Mouse (Mus musculus) natural killer cell, adult 2 months (primary cell): ENCODE measurements at regions not wholly inside any gene's neighbourhood (a gene's known extent, or its start where the extent isn't known, plus 50 kb on each side); places are given as distances from the start of the nearest gene placed in this dataset.
"Not testable (repeated sequence)": the region's sequence is repeated elsewhere in the genome, so short reads cannot be mapped to it uniquely, and the experiment has no call there.

ENCODE experiments used
- DNase-seq, 2 experiments: peaks; one replicate each; pipeline ENCODE4 v3.0.0; 2022; ENCODE audit warnings: low spot score in 2 of 2

DNA sequence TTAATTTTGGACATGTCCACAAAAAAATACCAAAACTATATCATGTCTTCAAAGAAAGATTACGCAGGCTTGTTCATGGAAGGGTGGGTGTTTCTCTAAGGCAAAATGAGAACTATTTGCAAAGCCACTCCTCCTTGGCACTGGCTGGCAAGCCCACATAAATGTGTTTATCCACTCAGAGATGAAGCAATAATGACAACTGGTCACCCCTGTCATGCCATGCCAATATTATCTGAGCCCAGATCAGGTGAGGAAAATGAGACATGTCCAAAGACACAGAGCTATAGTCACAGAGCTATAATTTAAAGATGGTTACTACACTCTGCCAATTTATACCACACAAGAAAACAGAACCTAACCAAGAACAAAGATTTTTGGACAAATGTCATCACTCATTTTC is 227.0 kb upstream of the Zfp703 start:
- no peak for DNase-seq

DNA sequence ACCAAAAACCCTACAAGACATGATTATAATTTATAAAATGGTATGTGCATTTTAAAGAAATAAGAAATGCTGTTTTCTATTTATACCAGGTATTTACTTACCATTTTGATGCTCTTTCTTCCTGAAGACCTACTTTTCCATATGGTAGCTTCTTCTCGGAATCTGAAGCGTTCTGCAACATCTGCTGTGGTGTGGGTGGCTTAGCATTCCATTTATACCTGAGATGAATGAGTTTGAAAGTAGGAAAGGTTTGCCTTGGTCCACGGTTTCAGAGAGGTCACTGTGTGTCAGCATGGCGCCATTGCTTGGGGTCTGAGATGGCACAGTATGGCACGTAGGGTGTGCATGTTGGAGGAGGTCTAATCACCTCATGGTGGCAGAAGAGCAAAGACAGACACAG is 225.5 kb upstream of the Zfp703 start:
- no peak for DNase-seq

GRCm38 (mm10) chr8:26756452-26756851 is 220.7 kb upstream of the Zfp703 start:
- DNase-seq: no peak

DNA sequence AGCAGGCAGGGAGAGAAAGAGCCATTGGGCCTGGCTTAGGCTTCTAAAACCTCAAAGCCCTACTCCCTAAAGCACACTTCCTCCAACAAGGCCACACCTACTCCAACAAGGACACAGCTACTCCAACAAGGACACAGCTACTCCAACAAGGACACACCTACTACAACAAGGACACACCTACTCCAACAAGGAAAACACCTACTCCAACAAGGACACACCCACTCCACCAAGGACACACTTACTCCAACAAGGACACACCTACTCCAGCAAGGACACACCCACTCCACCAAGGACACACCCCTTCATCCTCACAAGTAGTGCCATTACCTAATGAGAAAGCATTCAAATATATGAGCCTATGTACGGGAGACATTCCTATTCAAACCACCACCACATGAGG is 216.4 kb upstream of the Zfp703 start:
- DNase-seq: no peak

GRCm38 (mm10) chr8:26762942-26763778 is 214.0 kb upstream of the Zfp703 start:
- DNase-seq: no peak

DNA sequence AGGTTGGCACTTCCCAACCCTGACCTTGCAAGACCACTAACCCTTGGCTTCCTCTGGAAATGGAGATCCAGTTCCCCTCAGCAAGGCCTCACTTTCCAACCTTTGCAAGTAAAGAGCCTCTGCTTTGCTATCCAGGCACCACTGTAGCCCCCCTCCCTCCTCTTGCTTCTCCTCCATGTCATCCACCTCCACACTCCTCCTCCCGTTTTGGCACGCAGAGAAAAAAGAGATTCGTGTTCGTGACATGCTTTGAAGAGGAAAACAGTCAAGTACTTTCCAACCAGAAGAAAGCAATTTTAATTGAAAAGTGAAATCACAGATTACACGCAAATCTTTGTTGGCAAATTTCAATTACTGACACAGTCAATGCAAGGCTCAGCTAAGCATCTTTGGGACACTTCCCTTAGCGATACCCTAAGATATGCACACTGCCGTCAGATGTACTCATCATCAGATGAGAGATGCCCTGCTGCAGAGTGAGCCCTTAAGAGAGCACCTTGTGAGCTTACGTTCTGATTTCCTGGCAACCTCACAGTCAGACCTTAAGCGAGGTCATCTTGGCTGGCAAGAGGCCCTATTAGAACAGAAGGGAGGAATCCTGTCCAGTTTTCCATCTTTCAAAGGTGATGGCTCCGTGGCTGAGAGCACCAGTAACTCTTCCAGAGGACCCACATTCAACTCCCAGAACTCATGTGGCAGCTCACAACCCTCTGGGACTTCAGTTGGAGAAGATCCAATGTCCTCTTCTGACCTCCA is 208.5 kb upstream of the Zfp703 start:
- DNase-seq: no peak

DNA sequence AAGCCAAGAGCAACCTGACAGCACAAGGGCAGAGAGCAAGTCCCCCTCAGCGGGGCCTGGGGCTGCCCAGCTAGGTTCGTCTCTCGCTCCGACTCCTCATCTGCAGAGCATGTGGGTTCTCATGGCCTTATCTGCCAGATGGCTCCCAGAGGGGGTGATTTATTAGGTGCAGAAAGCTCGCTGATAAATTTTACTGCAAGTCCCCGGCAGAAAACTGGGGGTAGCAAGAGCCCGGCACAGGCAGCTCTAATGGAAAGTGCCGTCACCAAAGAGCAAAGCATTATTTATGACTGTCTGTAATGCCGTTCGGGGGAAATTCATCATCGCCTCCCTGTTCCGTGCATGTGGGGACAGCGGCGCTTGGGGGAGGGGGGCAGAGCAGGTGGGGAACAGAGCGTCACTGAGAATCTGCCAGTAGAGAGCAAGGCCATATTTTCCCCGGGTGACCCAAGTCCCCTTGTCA is 206.7 kb upstream of the Zfp703 start:
- no peak for DNase-seq

DNA sequence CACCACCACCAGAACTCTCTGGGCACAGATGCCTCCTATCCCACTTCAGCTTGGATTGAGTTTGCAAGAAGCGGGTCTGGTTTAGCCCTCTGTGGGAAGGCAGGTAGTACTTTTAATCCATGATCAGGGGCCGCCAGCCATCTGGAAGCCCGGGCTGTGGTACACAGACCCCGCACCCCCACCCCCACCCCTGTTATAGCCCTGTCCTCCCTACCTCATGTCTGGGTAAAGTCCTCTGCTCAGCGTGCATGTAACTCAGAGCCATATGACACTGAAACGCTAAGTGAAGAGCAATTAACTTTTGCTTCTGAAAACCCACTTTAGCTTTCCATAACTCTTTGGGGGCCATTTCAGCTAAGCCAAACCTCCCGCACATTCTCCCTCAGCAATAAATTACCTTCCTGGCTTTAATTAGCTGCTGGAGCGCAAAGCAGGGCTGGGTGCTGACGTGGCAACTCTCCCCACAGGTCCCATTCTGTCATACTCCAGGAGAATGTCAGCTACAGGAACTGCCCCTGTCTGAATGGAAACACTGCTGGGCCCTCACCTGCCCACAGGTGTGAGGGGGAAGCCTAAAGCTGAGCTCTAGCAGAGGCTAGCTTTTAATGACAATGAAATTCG is 198.1 kb upstream of the Zfp703 start:
- DNase-seq: no peak

DNA sequence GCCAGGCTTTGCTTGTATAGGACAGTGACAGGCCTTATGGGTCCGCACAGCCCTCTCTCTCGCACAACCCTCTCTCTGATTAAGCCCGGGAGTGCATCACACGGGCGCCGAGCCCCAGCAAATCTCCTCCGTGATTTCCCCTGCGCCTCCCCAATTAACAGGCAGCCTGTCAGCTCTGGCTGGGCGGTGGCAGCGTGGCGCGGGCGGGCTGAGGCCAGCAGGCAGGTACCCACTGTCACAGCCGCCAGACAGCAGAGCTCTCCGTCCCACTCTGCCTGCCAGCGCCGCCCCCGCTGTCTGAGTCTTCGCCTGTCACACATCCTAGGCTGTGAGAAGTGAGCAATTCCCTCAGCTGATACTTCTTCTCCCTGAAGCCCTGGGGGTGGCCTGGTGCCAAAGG is 196.6 kb upstream of the Zfp703 start:
- no peak for DNase-seq

DNA sequence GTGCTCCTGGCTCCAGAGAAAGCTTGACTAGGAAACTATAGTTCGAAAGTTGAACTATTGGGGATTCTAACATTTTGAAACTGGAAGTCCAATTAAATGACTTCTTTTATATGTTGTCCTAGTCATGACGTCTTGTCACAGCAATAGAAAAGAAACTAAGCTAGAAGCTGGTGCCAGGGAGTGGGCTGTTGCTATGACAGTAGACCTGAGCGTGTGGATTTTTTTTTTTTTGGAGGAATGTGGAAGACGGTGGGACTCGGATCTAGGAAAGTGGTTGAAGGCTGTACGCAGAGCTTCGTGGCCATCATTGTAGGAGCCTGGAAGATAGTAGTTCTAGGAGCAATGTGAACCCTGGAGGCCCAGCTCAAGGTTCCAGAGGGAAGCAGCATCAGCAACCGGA is 194.2 kb upstream of the Zfp703 start:
- DNase-seq: not testable (repeated sequence)

DNA sequence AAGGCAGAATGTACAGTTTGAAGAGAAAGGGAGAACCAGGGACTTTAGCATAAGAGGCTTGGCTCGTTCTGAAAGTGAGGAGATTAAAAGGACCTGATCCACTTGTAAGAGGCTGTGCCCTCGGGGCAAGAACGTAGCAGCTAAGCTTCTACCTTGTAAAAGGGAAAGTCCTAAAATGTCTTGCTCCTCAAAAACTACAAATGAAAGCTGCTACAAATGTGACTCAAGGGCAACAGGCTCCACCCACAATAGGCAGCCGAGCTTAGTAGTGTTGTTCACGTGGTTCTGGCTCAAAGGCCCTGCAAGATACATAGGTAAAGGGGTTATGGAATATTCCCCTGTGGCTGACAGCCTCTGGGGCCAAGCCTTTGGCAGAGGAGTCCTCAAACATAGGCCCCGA is 192.7 kb upstream of the Zfp703 start:
- DNase-seq: no peak

- no peak for DNase-seq
Measured at GRCm38 (mm10) chr8:26791795-26792194, 185.3 kb upstream of the Zfp703 start.

GRCm38 (mm10) chr8:26793606-26794292 is 183.4 kb upstream of the Zfp703 start:
- DNase-seq: no peak

GRCm38 (mm10) chr8:26794411-26794810 is 182.7 kb upstream of the Zfp703 start:
- no peak for DNase-seq

DNA sequence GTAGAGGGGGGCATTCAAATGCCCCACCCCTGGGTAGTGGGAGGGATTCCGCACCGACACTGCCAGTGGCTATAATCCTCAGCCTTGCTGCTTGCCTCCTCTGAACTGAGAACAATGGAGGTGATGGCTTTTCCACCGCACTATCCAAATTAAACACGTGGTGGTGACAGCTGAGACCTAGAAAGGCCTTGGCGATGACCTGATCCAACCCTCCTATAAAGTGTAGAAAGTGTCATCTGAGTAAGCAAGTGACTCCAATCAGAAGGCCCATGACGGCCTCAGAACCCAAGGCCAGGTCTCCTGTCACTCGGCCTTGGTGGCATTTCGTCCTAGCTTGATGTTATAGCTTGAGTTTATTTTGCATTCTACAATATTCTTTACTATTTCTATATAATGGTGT is 181.5 kb upstream of the Zfp703 start:
- DNase-seq: no peak

DNA sequence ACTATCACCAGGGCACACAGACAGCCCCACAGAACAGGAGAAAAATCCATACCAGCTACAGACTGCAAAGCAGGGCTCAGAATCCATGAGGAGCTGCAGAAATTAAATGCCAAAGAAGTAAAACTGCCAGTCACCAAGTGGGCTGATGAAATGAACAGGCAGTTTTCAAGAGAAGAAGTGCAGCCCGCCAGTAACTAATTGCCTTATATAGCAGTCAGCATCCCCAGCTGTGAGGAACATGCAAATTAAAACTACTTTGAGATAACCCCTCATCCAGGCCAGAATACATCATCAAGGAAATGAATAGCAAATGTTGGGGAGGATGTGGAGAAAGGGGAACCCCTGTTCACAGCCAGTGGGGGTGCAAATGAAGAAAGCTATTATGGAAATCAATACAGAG is 177.3 kb upstream of the Zfp703 start:
- DNase-seq: no peak

DNA sequence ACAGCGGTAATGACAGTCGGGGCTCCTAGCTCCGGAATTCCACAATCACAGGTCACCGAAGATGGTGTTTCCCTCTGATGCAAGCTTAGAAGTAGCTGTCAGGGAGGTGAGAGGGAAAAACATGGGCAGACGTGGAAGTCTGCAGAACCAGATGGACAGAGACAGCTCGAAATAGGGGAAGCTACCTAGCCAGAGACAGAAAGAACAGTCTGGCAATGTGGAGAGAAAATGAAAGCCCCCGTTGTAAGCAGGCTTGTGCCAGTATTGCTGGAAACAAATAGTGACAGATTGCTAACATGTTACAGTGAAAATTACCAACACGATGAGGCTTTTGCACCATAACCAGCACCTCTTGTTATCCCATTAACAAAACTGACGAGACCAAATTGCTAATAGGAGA is 173.0 kb upstream of the Zfp703 start:
- no peak for DNase-seq

DNA sequence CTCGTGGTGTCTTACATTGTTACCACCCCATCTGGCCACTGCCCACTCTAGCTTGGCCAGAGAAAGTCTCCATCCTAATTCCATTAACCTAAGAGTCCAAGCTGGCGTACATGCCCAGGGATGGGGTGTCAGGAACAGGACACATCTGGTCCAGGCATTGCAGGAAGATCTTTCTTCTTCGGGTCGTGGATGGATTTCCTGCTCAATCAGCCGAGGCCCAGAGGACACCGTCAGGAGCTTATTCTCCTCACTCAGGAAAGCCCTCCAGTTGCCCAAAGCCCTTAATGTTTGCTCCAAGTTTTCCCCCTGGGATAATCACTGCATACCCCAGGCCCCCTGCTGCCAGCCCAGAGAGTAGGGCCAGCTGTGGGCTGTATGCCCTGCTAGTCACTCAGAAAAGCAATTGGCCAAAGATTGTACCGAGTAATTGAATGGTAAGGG is 172.2 kb upstream of the Zfp703 start:
- DNase-seq: no peak

- DNase-seq: no peak
Measured at GRCm38 (mm10) chr8:26805371-26805821, 171.7 kb upstream of the Zfp703 start.

- DNase-seq: no peak
Measured at GRCm38 (mm10) chr8:26808111-26808651, 168.9 kb upstream of the Zfp703 start.

GRCm38 (mm10) chr8:26808771-26809170 is 168.4 kb upstream of the Zfp703 start:
- no peak for DNase-seq

DNA sequence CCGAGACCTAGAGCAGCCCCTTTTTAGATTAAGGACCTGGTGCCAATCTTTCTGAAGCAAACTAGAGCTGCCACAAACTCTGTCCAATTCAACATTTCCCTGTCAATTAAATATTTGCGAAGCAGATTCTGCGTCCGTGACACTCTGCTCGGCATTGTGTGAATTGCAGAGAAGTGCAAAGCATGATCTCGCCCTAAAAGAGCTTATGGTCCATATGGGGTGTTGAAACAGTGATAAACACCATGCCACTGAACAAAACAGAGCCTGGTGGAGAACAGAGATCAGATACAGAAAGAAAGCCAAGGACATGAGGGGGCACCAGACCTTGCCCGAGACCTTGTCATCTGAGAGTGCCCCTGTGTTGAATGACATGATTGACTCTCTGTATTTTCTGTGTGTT is 167.2 kb upstream of the Zfp703 start:
- no peak for DNase-seq
